Mouse (Mus musculus): Measurements from ENCODE around the gene Pnldc1.

GRCm38 (mm10) chr17:12851689-12852088 is 58.3 kb downstream of the Pnldc1 start:
- TF ChIP-seq CTCF (IDR thresholded peaks at IDR 0.05; ENCODE audit: low read depth) (no peak), EP300 (IDR thresholded peaks at IDR 0.05; ENCODE audit: low read depth) (no peak)

Measured in heart, postnatal 0 days (tissue).